Mouse (Mus musculus) brain, adult 10 weeks (tissue): ENCODE measurements around the gene Smim10l1. TPM values are rescaled to one million over a fixed set of nuclear protein-coding genes. Genes with fewer than 3 reads are reported as not detected.

Experiments
- polyA plus RNA-seq: library from polyadenylated mRNA; stranded (reverse); fragments of 350-450 nt; fragmentation: Illumina TruSeq; extraction: RNeasy Lipid Tissue Mini Kit (QIAGEN cat#74804); gene quantifications from one replicate; pipeline ENCODE4 v1.2.3, GENCODE M21; 2015; ENCODE audit warnings: low read depth, low replicate concordance

Gene Smim10l1
- polyA plus RNA-seq = 146 TPM

DNA sequence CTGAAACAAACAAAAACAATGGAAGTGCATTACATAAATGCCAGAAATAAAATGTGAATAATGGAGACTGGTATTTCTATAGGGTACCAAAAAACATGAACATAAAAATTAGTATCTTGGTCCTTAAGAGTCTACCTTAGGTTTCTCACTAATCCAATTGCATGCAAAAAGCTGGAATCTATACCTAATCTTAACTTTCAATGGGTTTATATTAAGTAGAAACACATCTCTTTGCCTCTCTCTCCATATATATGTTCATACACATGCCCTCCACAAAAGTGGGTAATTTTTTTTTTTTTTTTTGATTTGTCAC, at the start of gene Smim10l1:
Gene Smim10l1 (plus strand): TSS at position 301 of the 313 bp plus-strand sequence.

DNA sequence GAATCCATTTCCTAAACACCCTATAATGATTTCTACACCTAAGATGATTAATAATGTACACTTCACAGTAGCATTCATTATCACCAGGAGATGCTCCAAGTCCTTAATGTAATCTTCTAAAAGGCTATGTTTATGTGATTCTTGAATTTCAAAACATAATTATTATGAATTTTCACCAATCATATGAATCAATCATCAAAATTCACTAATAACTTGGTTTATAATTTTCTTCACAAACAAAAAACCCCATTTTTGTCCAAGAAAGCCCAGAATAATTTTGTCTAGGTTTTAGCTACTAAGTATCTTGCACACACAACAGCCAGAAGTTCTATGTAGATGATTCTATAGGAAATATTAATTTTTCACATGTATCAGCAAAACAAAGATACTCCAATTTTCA, 49.0 kb upstream of the Smim10l1 start, which contains the start of gene Tas2r140:
Gene Tas2r140 (minus strand): TSS at position 101 of the 400 bp plus-strand sequence.

Other genes starting within 250 kb of the Smim10l1 start
- gene Tas2r116, start 249.5 kb upstream of the Smim10l1 start, polyA plus RNA-seq = not detected
- gene Tas2r110, start 236.9 kb upstream of the Smim10l1 start, polyA plus RNA-seq = not detected
- not detected for gene Tas2r113, start 211.9 kb upstream of the Smim10l1 start, polyA plus RNA-seq
- not detected for gene Tas2r125, start 195.3 kb upstream of the Smim10l1 start, polyA plus RNA-seq
- gene Tas2r129, start 153.8 kb upstream of the Smim10l1 start, polyA plus RNA-seq = not detected
- gene Tas2r131, start 147.0 kb upstream of the Smim10l1 start, polyA plus RNA-seq = not detected
- not detected for gene Tas2r109, start 123.9 kb upstream of the Smim10l1 start, polyA plus RNA-seq
- not detected for gene Tas2r103, start 67.8 kb upstream of the Smim10l1 start, polyA plus RNA-seq
- gene Tas2r140, start 49.1 kb upstream of the Smim10l1 start, polyA plus RNA-seq = not detected
- not detected for gene 5530400C23Rik, start 187.3 kb downstream of the Smim10l1 start, polyA plus RNA-seq